Mouse (Mus musculus): ENCODE results near the gene Tmem178b.

Gene Tmem178b

DNA sequence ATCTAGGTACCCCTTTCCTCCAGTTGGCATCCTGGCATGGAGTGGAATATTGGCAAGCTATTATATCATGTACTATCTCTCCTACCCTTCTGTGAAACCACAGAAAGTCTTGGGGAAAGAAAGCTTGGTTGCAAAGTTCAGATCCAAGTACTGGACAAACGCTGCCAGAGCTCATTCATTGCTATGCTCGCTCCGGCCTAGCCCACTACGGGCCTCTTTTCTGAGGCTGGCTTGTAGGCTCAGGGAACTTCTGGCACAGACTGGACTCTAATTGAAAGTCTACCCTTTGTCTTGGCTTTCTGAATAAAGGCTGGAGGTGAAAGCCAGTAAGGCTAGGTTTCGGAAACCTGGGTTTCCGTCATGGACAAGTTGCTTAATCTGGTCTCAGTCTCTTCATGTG lies 44.7 kb downstream of the Tmem178b start:
- no peak for DNase-seq (ENCODE audit: low read depth, low spot score)

DNA sequence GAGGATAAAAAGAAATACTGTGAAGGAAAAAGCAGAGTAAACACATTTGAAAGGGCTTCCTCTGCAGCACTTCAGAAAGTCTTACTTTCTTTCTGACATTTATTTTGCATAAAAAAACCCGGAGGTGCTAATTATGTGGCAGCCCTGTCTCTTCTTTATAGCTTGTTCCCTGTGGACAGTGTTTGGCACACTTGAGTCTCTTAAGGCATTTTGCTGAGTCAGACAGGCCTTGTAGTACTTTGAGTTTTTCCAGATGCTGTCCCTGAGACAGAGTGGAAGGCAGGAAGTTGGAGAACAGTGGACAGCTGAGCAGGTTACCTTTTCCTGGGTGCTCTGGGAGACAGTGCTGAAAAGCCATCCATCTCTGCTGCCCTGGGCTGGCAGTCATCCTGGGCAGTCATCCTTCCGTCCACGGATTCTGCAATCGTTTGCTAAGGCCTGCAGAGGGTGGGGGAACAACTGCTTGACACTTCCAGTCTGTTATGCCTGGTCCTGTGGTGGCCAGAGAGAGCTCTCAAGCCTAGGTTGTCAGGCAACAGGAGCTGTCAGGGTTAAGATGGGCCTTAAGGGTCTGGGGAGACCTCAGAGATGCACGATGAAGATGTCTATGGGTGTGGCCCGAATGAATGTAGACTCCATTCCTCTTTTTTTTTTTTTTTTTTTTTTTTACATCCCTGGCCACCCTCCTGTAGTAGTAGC lies 46.1 kb downstream of the Tmem178b start:
- no peak for DNase-seq (ENCODE audit: low read depth, low spot score)

DNA sequence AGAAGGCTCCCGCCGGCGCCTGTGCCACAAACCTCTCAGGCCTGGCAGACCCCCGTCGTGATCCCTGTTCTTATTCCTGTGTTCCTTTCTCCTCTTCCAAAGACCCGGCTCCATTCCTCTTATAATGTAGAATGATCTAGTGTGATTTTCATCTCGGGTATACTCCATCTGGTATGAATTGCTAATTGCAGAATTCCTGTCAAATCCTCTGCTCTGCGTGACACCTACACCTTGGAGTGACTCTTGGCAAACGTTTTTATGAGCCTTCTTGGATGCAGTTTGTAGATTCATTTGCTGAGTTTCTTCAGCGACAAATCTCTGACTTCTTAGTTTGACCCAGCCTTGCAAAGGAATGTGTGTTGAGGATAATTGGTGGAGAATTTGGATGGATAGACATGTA lies 53.4 kb downstream of the Tmem178b start:
- DNase-seq (ENCODE audit: low read depth, low spot score) = no peak

DNA sequence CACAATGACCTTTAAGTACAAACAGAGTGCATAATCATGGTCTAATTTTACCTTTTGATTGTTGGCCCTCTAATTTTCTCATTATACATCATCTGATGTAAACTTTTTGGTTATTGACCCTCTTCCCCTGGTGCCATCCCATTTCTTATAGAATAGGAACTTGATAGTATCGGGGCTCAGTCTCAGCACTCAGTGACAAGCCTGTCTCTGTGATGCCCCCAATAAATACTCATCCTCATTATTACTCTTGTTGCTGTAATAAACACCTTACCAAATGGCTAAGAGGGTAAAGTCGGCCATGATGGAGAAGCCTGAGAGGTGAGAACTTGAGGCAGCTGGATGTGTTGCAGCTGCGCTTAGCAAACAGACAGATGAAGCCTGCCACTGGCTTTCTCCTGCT lies 63.5 kb downstream of the Tmem178b start:
- no peak for DNase-seq (ENCODE audit: low read depth, low spot score)

DNA sequence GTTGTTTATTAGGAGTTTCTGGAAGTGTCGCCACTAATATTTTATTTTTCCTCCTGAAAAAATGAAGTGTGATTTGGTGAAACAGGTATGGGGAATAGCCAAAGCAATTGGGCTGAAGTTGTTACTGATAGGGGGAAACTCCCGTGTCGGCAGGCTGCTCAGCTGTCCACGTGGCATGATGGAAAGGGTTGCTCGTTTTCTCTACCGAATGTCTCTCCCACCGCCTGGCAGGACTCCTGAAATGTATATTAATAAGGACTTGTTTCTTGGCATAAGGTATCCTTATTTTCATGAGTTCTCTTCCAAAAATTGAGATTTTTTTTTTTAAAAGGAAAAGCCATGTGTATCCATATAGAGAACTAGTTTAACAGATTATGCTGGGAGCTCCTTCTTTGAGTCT lies 67.8 kb downstream of the Tmem178b start:
- no peak for DNase-seq (ENCODE audit: low read depth, low spot score)

DNA sequence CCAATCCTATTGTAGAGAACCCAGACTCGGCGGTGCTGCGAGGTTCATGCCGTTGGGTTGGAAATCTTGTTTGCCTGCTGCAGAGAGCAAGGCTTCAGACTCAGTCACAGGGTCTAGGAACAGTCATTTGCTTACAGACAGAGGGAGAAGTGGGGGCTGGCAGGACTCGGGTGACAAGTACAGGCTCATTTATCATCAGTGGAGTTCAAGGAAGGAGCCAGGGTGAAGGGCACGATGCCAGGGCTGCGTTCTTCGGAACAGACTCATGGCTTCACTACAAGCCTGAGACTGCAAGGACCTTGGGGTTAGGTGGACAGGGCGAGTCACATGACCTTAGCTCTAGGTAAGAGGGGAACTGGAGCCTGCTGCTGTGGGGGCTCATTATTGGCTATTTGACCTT lies 71.8 kb downstream of the Tmem178b start:
- no peak for DNase-seq (ENCODE audit: low read depth, low spot score)

GRCm38 (mm10) chr6:39945670-39946440 lies 72.8 kb downstream of the Tmem178b start:
- DNase-seq (ENCODE audit: low read depth, low spot score) = no peak

DNA sequence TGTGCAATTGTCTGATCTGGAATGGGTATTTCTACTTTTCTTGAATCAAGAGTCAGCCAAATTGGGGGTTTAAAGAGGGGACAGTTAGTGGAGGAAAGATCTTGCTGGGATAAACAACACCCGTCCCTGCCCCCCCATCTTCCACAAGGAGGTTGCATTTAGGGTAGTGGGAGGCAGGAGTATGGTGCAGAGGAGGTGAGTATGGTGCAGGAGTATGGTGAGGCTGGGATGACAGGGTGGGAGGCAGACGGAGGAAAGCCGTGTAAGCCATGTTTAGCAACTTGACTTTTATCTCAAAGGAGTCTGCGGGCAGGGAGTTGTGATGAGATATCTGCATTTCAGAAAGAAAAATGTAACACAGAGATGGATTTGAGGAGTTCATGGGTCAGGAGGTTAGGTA lies 73.5 kb downstream of the Tmem178b start:
- DNase-seq (ENCODE audit: low read depth, low spot score) = no peak

DNA sequence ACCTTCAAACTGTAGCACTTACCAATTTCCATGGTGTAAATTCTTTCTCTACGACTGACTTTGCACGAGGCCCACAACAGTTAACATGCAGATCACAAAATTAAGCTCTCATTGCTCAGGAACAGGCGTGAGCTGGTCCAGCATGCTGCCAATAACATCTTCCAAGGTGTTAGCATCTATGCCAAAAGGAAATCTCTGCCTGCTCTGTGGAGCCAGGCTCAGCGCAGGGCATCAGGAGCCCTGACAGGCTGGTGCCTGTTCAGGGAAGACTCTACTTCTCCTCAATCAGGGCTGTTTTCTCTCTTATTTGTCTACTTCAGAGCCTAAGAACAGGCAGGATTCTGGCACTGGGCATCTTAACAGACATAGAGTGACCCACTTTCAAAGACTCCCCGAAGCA lies 80.9 kb downstream of the Tmem178b start:
- no peak for DNase-seq (ENCODE audit: low read depth, low spot score)

DNA sequence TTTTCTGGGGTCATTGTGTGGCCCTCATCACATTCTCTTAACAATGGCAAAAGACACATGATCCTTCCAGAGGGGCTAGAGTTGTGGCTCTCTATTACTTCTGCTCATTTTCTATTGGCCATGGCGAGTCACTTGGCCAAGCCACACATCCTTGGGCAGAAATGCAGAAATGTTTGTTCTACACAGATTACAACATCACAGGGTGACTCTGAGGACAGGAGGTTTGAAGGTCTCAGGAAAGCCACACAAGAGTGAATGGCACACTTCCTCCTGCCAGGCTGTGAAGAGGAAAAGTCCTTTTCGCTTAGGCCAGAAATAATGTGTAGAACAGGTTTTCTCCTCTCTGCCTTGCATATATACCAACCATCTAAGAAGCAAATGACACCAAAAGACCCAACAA lies 82.1 kb downstream of the Tmem178b start:
- no peak for DNase-seq (ENCODE audit: low read depth, low spot score)

GRCm38 (mm10) chr6:39964606-39965005 lies 91.5 kb downstream of the Tmem178b start:
- no peak for DNase-seq (ENCODE audit: low read depth, low spot score)

DNA sequence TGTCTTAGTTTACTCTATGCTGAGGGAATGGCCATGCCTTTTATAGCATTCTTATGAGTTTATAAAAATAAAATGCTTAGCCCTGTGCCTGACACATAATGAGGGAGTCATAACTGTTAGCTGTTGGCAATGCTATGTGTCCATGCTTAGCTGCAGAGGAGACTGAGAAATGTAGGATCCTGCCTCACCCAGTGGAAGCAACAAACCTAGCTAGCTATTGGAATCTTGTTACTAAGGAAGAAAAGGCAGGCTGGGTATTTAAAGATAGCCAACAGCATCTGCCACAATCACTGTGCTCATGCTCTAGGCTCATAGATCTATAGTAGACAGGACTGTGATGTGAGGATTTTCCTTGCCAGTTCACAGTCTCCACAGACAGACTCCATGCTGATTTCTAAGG lies 97.2 kb downstream of the Tmem178b start:
- no peak for DNase-seq (ENCODE audit: low read depth, low spot score)

- no peak for DNase-seq (ENCODE audit: low read depth, low spot score)
Measured at GRCm38 (mm10) chr6:39978942-39979341, 105.9 kb downstream of the Tmem178b start.

GRCm38 (mm10) chr6:39990772-39991171 lies 117.7 kb downstream of the Tmem178b start:
- no peak for DNase-seq (ENCODE audit: low read depth, low spot score)

GRCm38 (mm10) chr6:39991922-39992321 lies 118.9 kb downstream of the Tmem178b start:
- DNase-seq (ENCODE audit: low read depth, low spot score) = no peak

DNA sequence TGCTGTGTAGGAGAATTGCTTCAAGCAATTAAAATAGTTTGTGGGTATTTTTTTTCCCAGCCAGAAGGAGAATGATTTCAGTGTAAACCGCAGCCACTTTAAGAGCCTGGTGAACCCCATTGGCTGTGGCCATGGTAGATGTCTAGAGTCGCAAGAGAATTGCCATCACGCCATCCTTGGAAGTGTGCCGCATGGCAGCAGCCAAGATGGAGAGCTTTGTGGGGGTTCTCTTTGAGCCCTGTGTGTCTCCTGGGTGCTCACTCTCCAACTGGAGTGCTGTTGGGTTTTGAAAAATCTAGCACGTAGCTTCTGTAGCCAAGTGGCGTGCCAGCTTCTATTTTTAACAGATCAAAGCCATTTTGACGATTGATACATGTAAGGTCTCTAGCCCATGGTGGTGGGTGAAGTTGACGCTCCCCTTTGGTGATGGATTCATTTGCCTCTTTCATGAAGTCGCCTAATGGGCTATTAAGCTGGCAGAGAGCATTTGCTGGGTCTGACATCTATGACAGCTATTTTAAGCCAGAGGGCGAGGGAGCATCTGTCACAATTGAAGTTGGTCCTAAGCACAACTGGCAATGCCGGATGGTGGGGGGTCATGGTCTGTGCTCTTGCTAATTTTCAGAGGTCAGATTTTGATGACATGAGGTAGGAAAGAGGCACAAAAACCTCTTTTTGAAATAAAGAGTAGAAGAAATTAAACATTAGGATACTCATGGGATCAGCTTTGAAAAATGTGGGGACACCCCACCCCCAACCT lies 133.1 kb downstream of the Tmem178b start:
- no peak for DNase-seq (ENCODE audit: low read depth, low spot score)

- DNase-seq (ENCODE audit: low read depth, low spot score) = no peak
Measured at GRCm38 (mm10) chr6:40008166-40008907, 135.3 kb downstream of the Tmem178b start.

DNA sequence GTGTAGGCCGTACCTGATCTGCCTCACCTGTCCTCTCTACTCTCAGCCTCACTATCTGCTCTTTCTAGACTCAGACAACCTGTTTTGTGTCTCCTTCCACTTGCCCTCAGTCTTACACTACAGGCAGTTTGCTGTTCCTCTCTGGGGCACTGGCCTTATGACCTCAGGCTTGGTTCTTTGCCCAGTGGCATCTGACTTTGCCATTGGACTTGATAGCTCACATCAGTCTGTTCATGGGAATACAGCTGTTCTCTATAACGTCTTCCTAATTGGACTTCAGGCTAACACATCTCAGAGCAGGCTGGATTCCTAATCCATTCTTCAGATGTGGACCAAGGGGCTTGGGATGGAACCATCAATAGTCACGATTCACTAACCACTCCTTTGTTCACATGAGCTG lies 136.6 kb downstream of the Tmem178b start:
- no peak for DNase-seq (ENCODE audit: low read depth, low spot score)

DNA sequence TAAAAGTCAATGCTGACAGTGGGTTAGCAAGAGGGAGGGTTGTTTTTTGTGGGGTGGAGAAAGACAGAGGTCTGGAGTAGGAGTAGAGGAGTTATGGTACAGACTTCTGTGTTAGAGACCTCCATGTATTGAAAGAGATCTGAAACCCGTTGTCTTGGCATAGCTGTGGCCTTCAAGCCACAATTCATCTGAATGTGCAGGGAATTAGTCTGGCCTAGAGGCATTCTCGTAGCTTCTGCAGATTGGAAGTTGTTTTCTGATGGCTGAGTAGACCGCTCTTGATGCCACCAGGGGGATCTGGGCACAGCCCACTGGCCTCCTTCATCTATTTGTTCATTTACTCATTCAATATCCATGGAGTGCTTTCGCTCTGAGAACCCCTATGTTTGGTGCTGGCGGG lies 138.0 kb downstream of the Tmem178b start:
- DNase-seq (ENCODE audit: low read depth, low spot score) = no peak

GRCm38 (mm10) chr6:40011609-40012008 lies 138.5 kb downstream of the Tmem178b start:
- DNase-seq (ENCODE audit: low read depth, low spot score) = no peak

- no peak for DNase-seq (ENCODE audit: low read depth, low spot score)
Measured at GRCm38 (mm10) chr6:40013407-40013806, 140.3 kb downstream of the Tmem178b start.

- DNase-seq (ENCODE audit: low read depth, low spot score) = no peak
Measured at GRCm38 (mm10) chr6:40015185-40015584, 142.1 kb downstream of the Tmem178b start.

Measured in c-Kit-negative CD71-positive TER-119-positive erythroid progenitor cells, embryonic 14.5 days (primary cell).